Mouse (Mus musculus): ENCODE results near the gene Actrt2. TPM values are rescaled to one million over a fixed set of nuclear protein-coding genes. Genes with fewer than 3 reads are reported as not detected.
A peak's percentile ranks its signal among the peaks of the same experiment; 100 is the strongest.

Actrt2 gene
- not detected in 2 replicates for polyA plus RNA-seq (2015; fragmentation: Nextera tagmentation; extraction: Ambion mirVana)

DNA sequence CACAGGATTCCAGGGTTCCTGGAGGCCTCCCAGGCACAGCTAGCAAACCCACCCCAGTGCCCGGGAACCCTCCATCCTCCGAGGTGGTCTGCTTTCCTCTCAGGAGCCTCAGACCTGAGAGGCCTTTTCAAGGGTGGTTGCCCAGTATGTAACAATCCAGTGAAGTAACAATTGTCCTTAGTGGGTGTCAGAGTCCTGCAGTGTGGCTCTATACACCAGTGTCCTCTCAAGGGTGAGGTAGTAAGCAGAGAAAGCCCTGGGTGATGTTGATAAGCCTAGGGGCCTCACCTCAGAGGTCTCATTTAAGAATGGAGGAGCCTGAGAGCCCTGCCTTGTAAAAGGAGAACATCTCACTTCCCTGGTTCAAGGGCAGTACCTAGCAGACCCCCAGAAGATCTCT is at the start of gene Actrt2:
Gene Actrt2 (minus strand): TSS at position 101 of the 400 bp plus-strand sequence.
- ATAC-seq (ENCODE audit: insufficient read depth, low FRiP score, low read depth) = no peak
- H3K27me3 ChIP-seq (replicated peaks) = no peaks in the 10 kb centered on the region; the same call in 1 of the 2 replicates
- 82% methylated on average over 2 of the region's 2 CpGs for WGBS

DNA sequence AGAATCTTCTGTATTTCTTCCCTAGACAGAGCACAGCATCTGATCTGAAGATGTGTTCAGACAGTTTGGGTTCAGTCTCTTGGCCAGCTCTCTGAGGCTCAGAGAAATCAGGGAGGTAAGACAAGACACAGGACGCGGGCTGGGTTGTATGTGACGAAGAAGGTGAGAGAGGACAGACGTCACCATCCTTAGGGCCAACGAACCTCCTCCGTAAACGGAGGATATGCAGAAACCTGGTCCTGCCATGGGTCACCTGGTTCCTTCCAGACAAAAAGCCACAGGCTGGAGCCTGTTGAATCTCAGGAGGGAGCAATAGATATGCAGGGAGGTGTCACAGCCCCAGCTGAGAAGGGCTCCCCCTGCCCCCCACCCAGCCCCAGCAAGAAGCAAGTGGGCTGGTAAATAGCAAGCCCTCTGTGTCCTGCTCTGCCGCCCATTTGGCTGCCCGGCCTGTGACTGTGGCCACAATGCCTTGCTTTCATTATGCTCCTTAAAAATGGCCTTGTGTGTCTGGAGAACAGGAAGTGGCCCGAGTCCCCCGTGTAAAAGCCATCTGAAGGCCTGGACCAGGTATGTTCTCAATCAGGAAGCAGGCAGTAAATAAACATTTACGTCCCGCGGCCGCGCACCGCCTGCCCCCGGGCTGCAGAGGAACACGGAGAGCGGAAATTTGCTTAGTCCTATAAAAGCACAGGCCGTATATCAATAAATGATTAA is 41.9 kb upstream of the Actrt2 start:
- Histone ChIP-seq H3K4me2 (0 out of 2 replicates have a peak overlapping the region, but pooled peaks have one; percentile 0), H3K9me3 (no peaks in the 10 kb centered on the region), H3K4me1 (no peaks in the 10 kb centered on the region), H3K9ac (no peak overlapping the region), H3K27me3 (replicated peaks) (no peaks in the 10 kb centered on the region), H3K4me3 (replicated peaks) (no peak overlapping the region), H3K27ac (no peak overlapping the region), H3K36me3 (no peaks in the 10 kb centered on the region)
- WGBS = 42% methylated on average over 21 of the region's 21 CpGs
- peak; percentile 38 for ATAC-seq (ENCODE audit: insufficient read depth, low FRiP score, low read depth)

More for the DNA sequence above, at the start of gene Actrt2:
- Histone ChIP-seq H3K4me2 (no peak within 1 kb of the TSS), H3K9ac (no peak within 1 kb of the TSS), H3K4me3 (replicated peaks) (no peak within 1 kb of the TSS), H3K9me3 (no peaks in the 10 kb centered on the region), H3K4me1 (no peaks in the 10 kb centered on the region), H3K36me3 (no peaks in the 10 kb centered on the region), H3K27ac (no peak within 1 kb of the TSS)

DNA sequence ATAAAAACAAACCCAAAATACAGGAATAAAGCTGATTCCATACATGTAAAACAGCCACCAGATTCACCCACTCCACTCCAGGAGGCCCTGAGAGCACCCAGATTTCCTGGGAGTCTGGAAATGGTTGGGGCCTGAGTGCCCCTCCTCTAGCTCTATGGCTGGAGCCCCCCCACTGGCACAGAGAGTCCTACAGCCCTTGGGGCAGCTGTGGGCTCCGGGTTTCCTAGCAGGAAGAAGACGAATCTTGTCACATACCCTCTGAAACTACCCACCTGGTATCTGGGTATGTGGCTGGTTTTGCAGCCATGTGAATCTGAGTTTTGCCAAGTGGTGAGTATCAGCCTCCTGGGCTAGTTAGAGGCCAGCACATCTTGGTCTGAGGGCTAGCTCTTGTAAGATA is 41.1 kb upstream of the Actrt2 start:
- no peak for ATAC-seq (ENCODE audit: insufficient read depth, low FRiP score, low read depth)
- no peaks in the 10 kb centered on the region for H3K27me3 ChIP-seq (replicated peaks)

DNA sequence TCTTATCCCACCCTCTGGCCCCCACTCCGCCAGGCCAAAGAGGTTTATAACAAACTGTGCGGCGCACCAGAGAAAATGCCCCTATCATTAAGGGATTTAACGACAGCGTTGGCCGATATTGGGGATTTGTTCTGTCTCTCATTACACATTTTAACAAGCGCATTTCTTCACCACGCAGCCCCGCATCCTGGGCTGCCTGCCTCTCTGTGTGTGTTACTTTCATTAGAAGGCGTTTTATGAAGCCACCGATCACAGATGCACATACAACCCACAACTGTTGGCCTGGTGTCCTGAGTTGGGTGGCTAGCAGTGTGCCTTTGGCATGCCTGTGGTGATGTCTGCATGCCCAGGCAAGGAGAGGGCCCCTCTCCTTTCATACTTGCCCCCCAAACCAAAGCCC is 40.6 kb upstream of the Actrt2 start:
- Histone ChIP-seq H3K27me3 (replicated peaks) (no peaks in the 10 kb centered on the region), H3K36me3 (no peaks in the 10 kb centered on the region), H3K4me1 (no peaks in the 10 kb centered on the region), H3K4me2 (no peak overlapping the region), H3K9me3 (no peaks in the 10 kb centered on the region), H3K9ac (no peak overlapping the region), H3K4me3 (replicated peaks) (no peak overlapping the region), H3K27ac (no peak overlapping the region)
- ATAC-seq (ENCODE audit: insufficient read depth, low FRiP score, low read depth) = no peak
- WGBS = 92% methylated on average over 11 of the region's 11 CpGs

More for the DNA sequence above, 41.1 kb upstream of the Actrt2 start:
- 56% methylated on average over 2 of the region's 2 CpGs for WGBS
- Histone ChIP-seq H3K36me3 (no peaks in the 10 kb centered on the region), H3K4me2 (no peak overlapping the region), H3K4me3 (replicated peaks) (no peak overlapping the region), H3K9me3 (no peaks in the 10 kb centered on the region), H3K9ac (no peak overlapping the region), H3K4me1 (no peaks in the 10 kb centered on the region), H3K27ac (no peak overlapping the region)

DNA sequence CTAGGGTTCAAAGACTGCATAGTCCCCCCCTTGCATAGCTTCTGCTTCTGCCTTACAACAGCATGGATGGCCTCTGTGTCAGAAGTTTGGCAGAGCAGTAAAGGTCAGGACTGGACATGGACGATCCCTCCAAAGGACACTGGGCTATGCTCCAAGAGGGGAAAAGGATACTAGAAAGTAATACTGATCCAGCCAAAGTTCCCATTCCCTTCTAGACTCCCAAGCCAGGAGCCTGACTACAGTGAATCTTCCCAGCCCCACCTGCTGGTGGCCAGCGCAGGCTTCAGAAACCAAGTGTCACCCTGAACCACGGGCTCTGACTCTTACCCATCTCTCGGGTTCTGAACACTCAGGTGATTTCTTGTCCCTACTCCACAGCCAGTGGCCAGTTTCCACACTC is 39.9 kb upstream of the Actrt2 start:
- no peak overlapping the region for H3K27ac ChIP-seq
- no peak overlapping the region for H3K4me2 ChIP-seq
- no peaks in the 10 kb centered on the region for H3K4me1 ChIP-seq
- no peaks in the 10 kb centered on the region for H3K9me3 ChIP-seq
- no peaks in the 10 kb centered on the region for H3K36me3 ChIP-seq
- no peaks in the 10 kb centered on the region for H3K27me3 ChIP-seq (replicated peaks)
- H3K4me3 ChIP-seq (replicated peaks) = no peak overlapping the region
- no peak for ATAC-seq (ENCODE audit: insufficient read depth, low FRiP score, low read depth)
- 72% methylated on average over 4 of the region's 4 CpGs for WGBS
- H3K9ac ChIP-seq = no peak overlapping the region

- no peak overlapping the region for H3K4me3 ChIP-seq (replicated peaks)
- no peak for ATAC-seq (ENCODE audit: insufficient read depth, low FRiP score, low read depth)
- 47% methylated on average over 1 of the region's 1 CpGs for WGBS
These were observed 38.8 kb upstream of the Actrt2 start for GRCm38 (mm10) chr4:154706442-154706841.

GRCm38 (mm10) chr4:154705681-154706080 is 38.0 kb upstream of the Actrt2 start:
- no peaks in the 10 kb centered on the region for H3K9me3 ChIP-seq
- WGBS = 72% methylated on average over 4 of the region's 4 CpGs
- ATAC-seq (ENCODE audit: insufficient read depth, low FRiP score, low read depth) = no peak

More at GRCm38 (mm10) chr4:154706442-154706841, 38.8 kb upstream of the Actrt2 start:
- no peaks in the 10 kb centered on the region for H3K27me3 ChIP-seq (replicated peaks)
- H3K4me2 ChIP-seq = no peak overlapping the region
- no peak overlapping the region for H3K9ac ChIP-seq
- H3K36me3 ChIP-seq = no peaks in the 10 kb centered on the region
- no peak overlapping the region for H3K27ac ChIP-seq
- H3K9me3 ChIP-seq = no peaks in the 10 kb centered on the region
- H3K4me1 ChIP-seq = no peaks in the 10 kb centered on the region

GRCm38 (mm10) chr4:154705056-154705455 is 37.4 kb upstream of the Actrt2 start:
- no peak overlapping the region for H3K27ac ChIP-seq
- 80% methylated on average over 6 of the region's 6 CpGs for WGBS
- no peaks in the 10 kb centered on the region for H3K27me3 ChIP-seq (replicated peaks)
- no peaks in the 10 kb centered on the region for H3K4me1 ChIP-seq
- ATAC-seq (ENCODE audit: insufficient read depth, low FRiP score, low read depth) = no peak
- no peak overlapping the region for H3K9ac ChIP-seq
- no peaks in the 10 kb centered on the region for H3K36me3 ChIP-seq
- no peak overlapping the region for H3K4me3 ChIP-seq (replicated peaks)
- no peak overlapping the region for H3K4me2 ChIP-seq
- H3K9me3 ChIP-seq = no peaks in the 10 kb centered on the region

More at GRCm38 (mm10) chr4:154705681-154706080, 38.0 kb upstream of the Actrt2 start:
- Histone ChIP-seq H3K9ac (no peak overlapping the region), H3K36me3 (no peaks in the 10 kb centered on the region), H3K4me1 (no peaks in the 10 kb centered on the region), H3K27ac (no peak overlapping the region), H3K4me3 (replicated peaks) (no peak overlapping the region), H3K27me3 (replicated peaks) (no peaks in the 10 kb centered on the region), H3K4me2 (no peak overlapping the region)

DNA sequence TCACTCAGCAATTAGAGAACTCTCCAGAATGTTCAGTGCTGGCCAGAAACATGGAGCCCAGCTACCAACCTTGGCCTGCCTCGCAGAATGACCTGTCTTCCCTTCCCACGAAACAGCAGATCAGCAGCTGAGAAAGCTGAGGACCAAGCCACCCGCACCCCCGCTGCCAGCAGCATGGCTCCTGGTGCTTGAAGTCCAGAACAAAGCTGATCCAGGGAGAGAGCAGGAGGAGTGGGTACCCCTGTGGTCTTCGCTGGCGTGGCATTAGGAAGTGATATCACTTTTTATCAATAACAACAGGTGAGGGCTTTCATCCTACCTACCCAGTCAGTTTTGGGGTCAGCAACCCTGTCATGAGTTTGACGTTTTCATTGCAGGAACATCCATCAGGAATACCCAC is 36.9 kb upstream of the Actrt2 start:
- Histone ChIP-seq H3K9ac (no peak overlapping the region), H3K9me3 (no peaks in the 10 kb centered on the region), H3K4me3 (replicated peaks) (no peak overlapping the region), H3K4me1 (no peaks in the 10 kb centered on the region), H3K27me3 (replicated peaks) (no peaks in the 10 kb centered on the region), H3K36me3 (no peaks in the 10 kb centered on the region), H3K4me2 (no peak overlapping the region), H3K27ac (no peak overlapping the region)
- 84% methylated on average over 7 of the region's 7 CpGs for WGBS
- no peak for ATAC-seq (ENCODE audit: insufficient read depth, low FRiP score, low read depth)

GRCm38 (mm10) chr4:154703426-154704070 is 35.9 kb upstream of the Actrt2 start:
- H3K27me3 ChIP-seq (replicated peaks) = no peaks in the 10 kb centered on the region
- WGBS = 43% methylated on average over 7 of the region's 7 CpGs
- no peak overlapping the region for H3K9ac ChIP-seq
- no peaks in the 10 kb centered on the region for H3K4me1 ChIP-seq
- no peak overlapping the region for H3K4me3 ChIP-seq (replicated peaks)
- H3K36me3 ChIP-seq = no peaks in the 10 kb centered on the region
- H3K27ac ChIP-seq = no peak overlapping the region
- no peak overlapping the region for H3K4me2 ChIP-seq
- H3K9me3 ChIP-seq = no peaks in the 10 kb centered on the region
- ATAC-seq (ENCODE audit: insufficient read depth, low FRiP score, low read depth) = no peak

- no peak overlapping the region for H3K4me2 ChIP-seq
- H3K4me1 ChIP-seq = no peaks in the 10 kb centered on the region
- no peak for ATAC-seq (ENCODE audit: insufficient read depth, low FRiP score, low read depth)
- WGBS = 83% methylated on average over 7 of the region's 7 CpGs
- H3K27ac ChIP-seq = no peak overlapping the region
- no peaks in the 10 kb centered on the region for H3K36me3 ChIP-seq
- no peaks in the 10 kb centered on the region for H3K9me3 ChIP-seq
- no peak overlapping the region for H3K4me3 ChIP-seq (replicated peaks)
- no peak overlapping the region for H3K9ac ChIP-seq
- no peaks in the 10 kb centered on the region for H3K27me3 ChIP-seq (replicated peaks)
These were observed 35.3 kb upstream of the Actrt2 start for GRCm38 (mm10) chr4:154702931-154703330.

- Histone ChIP-seq H3K9ac (no peak overlapping the region), H3K4me1 (no peaks in the 10 kb centered on the region), H3K4me3 (replicated peaks) (no peak overlapping the region), H3K4me2 (no peak overlapping the region), H3K9me3 (no peaks in the 10 kb centered on the region), H3K27ac (no peak overlapping the region), H3K36me3 (no peaks in the 10 kb centered on the region), H3K27me3 (replicated peaks) (no peaks in the 10 kb centered on the region)
- 47% methylated on average over 6 of the region's 6 CpGs for WGBS
- ATAC-seq (ENCODE audit: insufficient read depth, low FRiP score, low read depth) = no peak
These were observed 34.5 kb upstream of the Actrt2 start for GRCm38 (mm10) chr4:154702186-154702585.
